Mouse (Mus musculus): ENCODE results near the gene Gtf3c2.

- TF ChIP-seq CTCF (IDR thresholded peaks at IDR 0.05; ENCODE audit: borderline replicate concordance, insufficient read depth, low read length): no peak
- no peak for TF ChIP-seq POLR2A (IDR thresholded peaks at IDR 0.05; ENCODE audit: low read depth, low read length)
These were observed 15.1 kb downstream of the Gtf3c2 start for GRCm38 (mm10) chr5:31164878-31165277.

Measured in embryonic fibroblast, embryonic 13.5 days (primary cell).